Mouse (Mus musculus) left cerebral cortex, postnatal 36 days (tissue): ENCODE results near the gene Esrrg. TPM values are rescaled to one million over a fixed set of nuclear protein-coding genes. Genes with fewer than 3 reads are reported as not detected.

Source experiments
- DNase-seq, 2 experiments: peaks; one replicate each; pipeline ENCODE4 v3.0.0; 2021 to 2022; ENCODE audit warnings: low spot score in 2 of 2, mixed read lengths in 1 of 2
- intact Hi-C: fragments of 180-260 bp; cut with DNase I; formaldehyde crosslinking; loops from one replicate; pipeline ENCODE4 v1.15.1; 2025
- total RNA-seq, 2 experiments: library from RNA; stranded (reverse); gene quantifications; 2 replicates each; pipeline ENCODE4 v1.2.3; 2021

Esrrg gene
- total RNA-seq, 2 experiments from 2014 or later = 29.8 to 30.6 TPM

DNA sequence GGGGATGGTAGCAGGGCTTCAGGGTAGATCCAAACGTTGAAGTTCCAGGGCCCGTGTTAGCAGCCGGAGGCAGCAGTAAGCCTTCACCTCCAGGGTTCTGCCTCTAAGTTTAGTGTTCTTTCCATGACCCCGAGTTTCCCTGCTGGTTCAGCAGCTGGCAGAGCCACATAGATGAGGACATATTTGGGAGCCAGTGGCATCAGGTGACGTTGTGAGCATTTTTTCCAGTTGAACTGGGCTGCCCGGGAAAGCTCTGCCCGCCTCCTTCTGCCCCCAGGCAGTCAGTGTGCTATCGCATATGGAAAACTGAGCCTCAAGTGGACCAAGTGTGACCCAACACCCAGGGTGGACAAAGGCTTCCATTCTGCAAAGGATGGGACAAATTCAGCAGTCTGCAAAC is 36.7 kb downstream of the Esrrg start:
- DNase-seq = no peak
- intact Hi-C loops = no loop called here

DNA sequence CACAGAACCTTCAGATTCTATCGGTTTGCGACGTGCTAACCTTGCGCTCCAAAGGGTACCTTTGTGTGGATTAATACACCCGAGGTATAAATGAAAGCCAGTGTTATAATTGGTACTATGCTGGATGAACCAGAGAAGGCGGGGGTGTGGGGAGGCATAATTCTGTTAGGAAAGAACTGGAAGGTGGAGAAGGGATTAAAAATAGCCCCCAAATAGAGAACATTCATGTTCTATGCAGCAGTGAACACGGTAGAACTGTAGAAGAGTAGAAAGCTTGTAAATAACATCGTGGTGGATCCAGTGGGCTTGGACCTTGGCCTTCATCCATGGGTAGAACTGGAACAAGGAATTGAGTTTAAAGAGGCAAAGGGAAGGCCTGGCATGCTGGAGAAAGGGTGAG is 40.0 kb downstream of the Esrrg start:
- DNase-seq = no peak
- intact Hi-C loops = no loop called here

DNA sequence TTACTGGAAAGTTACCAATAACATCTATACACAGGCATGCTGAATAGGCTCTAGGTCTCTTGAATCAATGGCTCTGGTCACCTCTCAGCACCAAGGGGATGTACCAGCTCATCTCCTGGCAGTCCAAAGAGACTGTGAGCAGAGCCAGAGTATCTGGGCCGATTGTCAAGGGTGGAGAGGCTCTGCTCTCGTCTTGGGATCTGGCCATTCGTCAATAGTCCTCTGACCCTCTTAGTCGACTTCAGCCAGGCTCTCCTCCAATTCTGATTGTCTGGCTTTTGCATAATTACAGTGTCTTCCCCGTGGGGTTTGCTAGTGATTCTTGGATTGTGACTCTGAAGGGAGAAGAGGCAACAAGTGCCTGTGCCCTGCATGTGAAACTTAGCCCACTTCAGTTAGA is 41.3 kb downstream of the Esrrg start:
- intact Hi-C loops = no loop called here
- DNase-seq = no peak

DNA sequence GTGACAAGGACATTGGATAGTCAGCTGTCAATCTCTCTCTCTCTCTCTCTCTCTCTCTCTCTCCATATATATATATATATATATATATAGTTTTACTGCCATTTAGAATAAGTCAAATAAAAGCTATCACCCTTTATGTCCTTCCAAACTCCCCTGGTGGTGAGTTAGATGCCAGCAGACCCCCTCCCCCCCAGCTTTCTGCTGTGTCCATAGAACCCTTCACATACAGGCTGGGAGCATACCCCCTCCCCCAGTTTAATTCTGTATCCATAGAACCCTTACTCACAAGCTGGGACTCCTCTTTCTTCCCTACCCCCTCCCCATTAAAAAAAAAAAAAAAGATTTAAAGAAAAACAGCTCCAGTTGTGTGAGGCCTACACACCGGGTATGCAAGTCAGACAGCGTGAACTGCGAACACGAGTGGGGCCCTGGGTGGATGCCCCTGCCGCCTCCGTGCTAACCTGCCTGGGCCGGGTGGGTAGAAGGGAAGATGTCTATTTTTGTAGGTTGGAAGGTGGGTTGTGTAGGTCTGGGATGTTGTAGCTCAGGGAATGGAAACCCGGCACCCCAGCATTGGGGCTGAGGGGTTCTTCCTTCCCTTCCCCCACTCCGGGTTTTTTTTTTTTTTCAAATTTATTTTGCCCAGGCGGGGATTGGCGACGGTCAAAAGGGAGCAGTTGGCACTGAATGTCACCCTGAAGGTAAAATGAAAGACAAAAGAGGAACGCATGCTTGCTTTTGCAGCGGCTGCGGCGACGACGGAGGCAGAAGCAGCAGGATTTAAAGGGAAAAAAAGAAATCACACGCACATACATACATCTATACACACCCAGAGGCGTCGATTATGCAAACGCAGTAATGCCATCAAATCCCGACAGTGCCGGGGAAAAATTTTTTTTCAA is 42.4 kb downstream of the Esrrg start:
- intact Hi-C loops = no loop called here
- DNase-seq = peak; percentile 27 to 36

- DNase-seq = peak; percentile 55 to 59
- intact Hi-C loops = no loop called here
These were observed 43.2 kb downstream of the Esrrg start for GRCm38 (mm10) chr1:187651688-187652241.

GRCm38 (mm10) chr1:187652445-187652844 is 43.9 kb downstream of the Esrrg start:
- intact Hi-C loops = no loop called here
- DNase-seq = no peak

DNA sequence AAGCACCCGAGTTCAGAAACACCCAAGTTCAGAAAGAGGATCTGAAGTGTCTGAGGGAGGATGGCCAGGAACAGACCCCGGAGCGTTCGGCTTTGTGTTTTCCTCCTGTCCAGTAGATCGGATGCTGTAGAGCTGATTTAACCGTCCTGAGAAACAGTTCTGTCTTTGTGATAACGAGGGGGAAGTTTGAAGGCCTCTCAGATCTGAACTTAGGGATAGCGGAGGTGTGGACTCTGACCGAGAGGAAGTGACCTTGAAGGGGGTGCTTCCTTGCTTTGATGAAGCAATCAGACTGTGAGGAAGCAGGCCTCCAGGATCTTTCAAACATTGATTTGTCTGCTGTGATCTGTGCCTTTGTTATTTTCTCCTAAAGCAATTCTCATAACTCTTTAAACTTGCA is 44.8 kb downstream of the Esrrg start:
- DNase-seq = no peak
- intact Hi-C loops = no loop called here

DNA sequence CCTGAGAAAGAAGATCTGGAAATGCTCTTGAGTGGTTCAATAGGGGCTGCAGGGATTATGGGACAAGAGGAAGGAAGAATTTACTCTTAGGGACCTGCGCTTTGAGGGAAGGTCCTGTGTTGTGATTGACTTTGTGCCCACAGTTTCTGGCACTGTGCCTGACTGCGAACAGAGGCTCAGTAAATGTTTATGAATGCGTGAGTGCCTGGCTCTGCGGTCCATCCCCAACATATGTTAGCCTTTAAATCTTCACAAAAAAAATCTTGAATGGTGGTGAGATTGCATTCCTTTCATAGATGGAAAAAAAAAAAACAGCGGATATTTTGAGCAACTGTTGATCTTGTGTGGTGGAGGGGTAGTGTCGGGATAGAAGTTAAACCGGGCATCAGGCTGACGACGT is 52.4 kb downstream of the Esrrg start:
- intact Hi-C loops = no loop called here

GRCm38 (mm10) chr1:187662083-187662609 is 53.6 kb downstream of the Esrrg start:
- intact Hi-C loops = no loop called here
- no peak for DNase-seq

More for the DNA sequence above, 52.4 kb downstream of the Esrrg start:
- no peak for DNase-seq

- intact Hi-C loops = no loop called here
- DNase-seq = no peak
These were observed 54.8 kb downstream of the Esrrg start for GRCm38 (mm10) chr1:187663376-187663775.

DNA sequence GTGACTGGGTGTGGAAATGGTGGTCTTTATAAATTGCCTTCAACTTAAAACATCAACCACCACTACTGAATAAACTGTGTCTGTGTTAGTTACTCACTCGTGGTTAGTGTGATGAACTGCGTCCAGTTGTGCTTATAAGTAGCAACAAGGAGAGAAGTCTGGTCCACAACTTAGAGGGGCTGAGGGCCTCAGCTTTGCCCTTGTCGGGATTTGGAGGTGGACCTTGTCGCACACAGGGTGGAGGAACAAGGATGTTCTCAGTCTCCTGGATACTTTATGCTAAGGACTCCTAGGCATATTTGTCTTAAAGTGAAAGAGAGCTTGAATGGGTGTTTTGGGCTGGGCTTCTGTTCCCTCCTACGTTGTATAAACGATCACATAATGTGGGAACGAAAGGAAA is 55.7 kb downstream of the Esrrg start:
- intact Hi-C loops = no loop called here
- DNase-seq = no peak

GRCm38 (mm10) chr1:187665901-187666600 is 57.5 kb downstream of the Esrrg start:
- DNase-seq = no peak
- intact Hi-C loops = no loop called here

GRCm38 (mm10) chr1:187669746-187670145 is 61.2 kb downstream of the Esrrg start:
- DNase-seq = no peak
- intact Hi-C loops = no loop called here

- intact Hi-C loops = no loop called here
- DNase-seq = no peak
These were observed 63.9 kb downstream of the Esrrg start for GRCm38 (mm10) chr1:187672446-187672845.

GRCm38 (mm10) chr1:187674771-187675186 is 66.2 kb downstream of the Esrrg start:
- no peak for DNase-seq

DNA sequence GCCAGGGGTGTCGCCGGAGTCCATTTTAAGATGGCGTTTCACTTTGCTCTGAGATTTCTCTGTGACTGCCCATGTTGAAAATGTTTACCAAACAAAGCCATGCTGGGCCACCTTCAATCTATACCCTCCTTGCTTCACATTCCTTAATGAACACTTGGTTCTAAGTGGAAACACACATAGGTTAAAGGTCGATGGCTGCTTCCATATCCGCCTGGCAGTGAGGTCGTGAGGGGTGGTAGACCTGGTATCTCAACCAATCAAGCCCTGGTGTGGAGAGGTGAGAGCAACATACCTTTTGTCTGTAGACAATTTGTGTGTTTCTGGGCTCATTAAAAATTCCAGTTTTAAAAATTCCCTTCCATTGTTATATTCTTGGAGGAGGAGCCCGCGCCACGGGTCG is 68.0 kb downstream of the Esrrg start:
- DNase-seq = no peak
- intact Hi-C loops = no loop called here

More at GRCm38 (mm10) chr1:187674771-187675186, 66.2 kb downstream of the Esrrg start:
- intact Hi-C loops = no loop called here

DNA sequence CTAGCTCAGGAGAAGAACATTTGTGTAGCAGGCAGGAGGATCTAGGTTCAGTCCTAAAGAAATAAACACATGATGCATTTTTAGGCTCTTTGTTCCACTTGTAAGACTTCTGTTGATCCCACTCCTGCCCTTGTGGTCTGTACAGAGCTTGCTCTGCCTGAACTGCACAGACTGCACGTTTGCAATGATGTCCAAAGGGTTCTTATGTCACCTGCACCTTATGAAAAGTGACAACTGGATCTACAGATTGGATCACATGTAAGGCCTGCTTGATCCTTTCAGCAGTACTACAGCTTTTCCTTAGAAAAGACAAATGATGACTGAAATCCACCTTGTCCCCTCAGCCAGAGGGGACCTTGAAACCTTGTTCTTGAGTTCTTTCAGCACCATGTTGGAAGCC is 70.7 kb downstream of the Esrrg start:
- intact Hi-C loops = no loop called here
- no peak for DNase-seq

GRCm38 (mm10) chr1:187684519-187684918 is 75.9 kb downstream of the Esrrg start:
- intact Hi-C loops = no loop called here
- DNase-seq = no peak

GRCm38 (mm10) chr1:187691846-187692525 is 83.4 kb downstream of the Esrrg start:
- intact Hi-C loops = no loop called here
- no peak for DNase-seq

- intact Hi-C loops = no loop called here
- no peak for DNase-seq
These were observed 86.3 kb downstream of the Esrrg start for GRCm38 (mm10) chr1:187694865-187695264.
